Mouse (Mus musculus) heart, embryonic 14.5 days (tissue): ENCODE measurements around the gene Xylt1. TPM values are rescaled to one million over a fixed set of nuclear protein-coding genes. Genes with fewer than 3 reads are reported as not detected.

ENCODE experiments used
- ATAC-seq: fragments of 200-750 bp; cut with Nextera tagmentation; 2 replicates; pipeline ENCODE4 v1.8.0; 2017; ENCODE audit warnings: low read depth, moderate TSS enrichment; ENCODE audit not compliant: insufficient number of reproducible peaks, insufficient read depth, low FRiP score
- H3K27ac ChIP-seq, 2 experiments: fragments of 200-500 bp in 1 of 2; fragments of 300-500 bp in 1 of 2; sonication (generic) in 1 of 2; replicated peaks in 1 of 2; 2 replicates each; pipeline ENCODE4 v1.5.1; 2012 to 2014; ENCODE audit warnings: low read depth in 2 of 2, low read length in 2 of 2, control low read depth in 1 of 2, mild to moderate bottlenecking in 1 of 2, mixed read lengths in 1 of 2; ENCODE audit not compliant: control insufficient read depth in 1 of 2, insufficient read depth in 1 of 2
- H3K27me3 ChIP-seq: fragments of 300-500 bp; sonication (generic); 2 replicates; pipeline ENCODE4 v1.6.1; 2014; ENCODE audit warnings: mild to moderate bottlenecking, low read length, control low read depth; ENCODE audit not compliant: control insufficient read depth, insufficient read depth
- H3K36me3 ChIP-seq: fragments of 300-500 bp; sonication (generic); 2 replicates; pipeline ENCODE4 v1.6.1; 2014; ENCODE audit warnings: mild to moderate bottlenecking, control low read depth, low read length, mixed read lengths; ENCODE audit not compliant: control insufficient read depth, insufficient read depth
- H3K4me1 ChIP-seq, 2 experiments: fragments of 200-500 bp in 1 of 2; fragments of 300-500 bp in 1 of 2; sonication (generic) in 1 of 2; 2 replicates each; pipeline ENCODE4 v1.6.1; 2012 to 2014; ENCODE audit warnings: low read length in 2 of 2, control low read depth in 1 of 2, mixed read lengths in 1 of 2; ENCODE audit not compliant: control insufficient read depth in 2 of 2, insufficient read depth in 2 of 2
- H3K4me2 ChIP-seq: fragments of 300-500 bp; sonication (generic); 2 replicates; pipeline ENCODE4 v1.6.1; 2014; ENCODE audit warnings: mild to moderate bottlenecking, low read length
- H3K4me3 ChIP-seq, 2 experiments: fragments of 200-500 bp in 1 of 2; fragments of 300-500 bp in 1 of 2; sonication (generic) in 1 of 2; 2 replicates each; pipeline ENCODE4 v1.5.1; 2012 to 2014; ENCODE audit warnings: low read length in 2 of 2, mild to moderate bottlenecking in 2 of 2, control low read depth in 1 of 2, low read depth in 1 of 2, moderate library complexity in 1 of 2; ENCODE audit not compliant: control insufficient read depth in 1 of 2, insufficient read depth in 1 of 2
- H3K9ac ChIP-seq: fragments of 300-500 bp; sonication (generic); 2 replicates; pipeline ENCODE4 v1.6.1; 2014; ENCODE audit warnings: mild to moderate bottlenecking, low read length
- H3K9me3 ChIP-seq: fragments of 300-500 bp; sonication (generic); 2 replicates; pipeline ENCODE4 v1.6.1; 2016; ENCODE audit warnings: low read length, control low read depth; ENCODE audit not compliant: control insufficient read depth
- WGBS: fragments of 180-500 bp; shearing (Covaris S2); extraction: QIAGEN DNeasy Blood & Tissue Kit; methylation state at CpG from one replicate; pipeline ENCODE4 v1.1.7; 2014; 5-methylcytosine and 5-hydroxymethylcytosine counted together
- polyA plus RNA-seq: library from polyadenylated mRNA; unstranded; fragments of >200 nt; fragmentation: Nextera tagmentation; extraction: Ambion mirVana; gene quantifications from 2 replicates; pipeline ENCODE4 v1.2.1, GENCODE M21; 2014

The Xylt1 gene
- polyA plus RNA-seq, 1 experiment from 2014 or later: 2.0 TPM

GRCm38 (mm10) chr7:117491495-117491894, 110.7 kb downstream of the Xylt1 start:
- WGBS: 74% methylated on average over 5 of the region's 5 CpGs
- Histone ChIP-seq H3K36me3 (no peaks in the 10 kb centered on the region), H3K9me3 (no peaks in the 10 kb centered on the region), H3K4me2 (no peak overlapping the region), H3K27me3 (no peaks in the 10 kb centered on the region), H3K4me1 (peaks cover 0 to 2% of the 10 kb centered on the region in 2 experiments; a peak in 1 of 4 replicates), H3K4me3 (no peak overlapping the region), H3K27ac (no peak overlapping the region), H3K9ac (no peak overlapping the region)
- no peak for ATAC-seq

GRCm38 (mm10) chr7:117494210-117494609, 113.4 kb downstream of the Xylt1 start:
- 89% methylated on average over 6 of the region's 6 CpGs for WGBS
- Histone ChIP-seq H3K9ac (no peak overlapping the region), H3K4me3 (no peak overlapping the region), H3K9me3 (no peaks in the 10 kb centered on the region), H3K4me1 (peaks cover 5 to 7% of the 10 kb centered on the region in 2 experiments; a peak in 2 of 4 replicates), H3K4me2 (no peak overlapping the region), H3K27ac (no peak overlapping the region), H3K27me3 (no peaks in the 10 kb centered on the region), H3K36me3 (no peaks in the 10 kb centered on the region)
- ATAC-seq: no peak

GRCm38 (mm10) chr7:117494618-117495310, 114.0 kb downstream of the Xylt1 start:
- peaks cover 5 to 7% of the 10 kb centered on the region in 2 experiments; a peak in 2 of 4 replicates for H3K4me1 ChIP-seq
- H3K4me2 ChIP-seq: no peak overlapping the region
- H3K27ac ChIP-seq: no peak overlapping the region
- 83% methylated on average over 8 of the region's 8 CpGs for WGBS
- H3K27me3 ChIP-seq: no peaks in the 10 kb centered on the region
- no peaks in the 10 kb centered on the region for H3K36me3 ChIP-seq
- no peak overlapping the region for H3K4me3 ChIP-seq
- H3K9ac ChIP-seq: no peak overlapping the region
- ATAC-seq: no peak
- no peaks in the 10 kb centered on the region for H3K9me3 ChIP-seq

- WGBS: 76% methylated on average over 8 of the region's 8 CpGs
- H3K9ac ChIP-seq: no peak overlapping the region
Observed at GRCm38 (mm10) chr7:117495751-117496150, 115.0 kb downstream of the Xylt1 start.

GRCm38 (mm10) chr7:117498173-117498572, 117.4 kb downstream of the Xylt1 start:
- WGBS: 65% methylated on average over 2 of the region's 2 CpGs
- Histone ChIP-seq H3K4me2 (no peak overlapping the region), H3K9ac (no peak overlapping the region), H3K4me1 (peaks cover 5% of the 10 kb centered on the region in 2 experiments; a peak in 2 of 4 replicates), H3K27ac (no peak overlapping the region), H3K36me3 (no peaks in the 10 kb centered on the region), H3K27me3 (no peaks in the 10 kb centered on the region), H3K9me3 (peaks cover 4% of the 10 kb centered on the region; the same call in 1 of the 2 replicates), H3K4me3 (no peak overlapping the region)
- ATAC-seq: no peak

More at GRCm38 (mm10) chr7:117495751-117496150, 115.0 kb downstream of the Xylt1 start:
- Histone ChIP-seq H3K4me2 (no peak overlapping the region), H3K9me3 (no peaks in the 10 kb centered on the region), H3K27ac (no peak overlapping the region), H3K4me3 (no peak overlapping the region), H3K4me1 (peaks cover 5% of the 10 kb centered on the region in 2 experiments; a peak in 2 of 4 replicates), H3K27me3 (no peaks in the 10 kb centered on the region), H3K36me3 (no peaks in the 10 kb centered on the region)
- ATAC-seq: no peak

GRCm38 (mm10) chr7:117501355-117502181, 120.8 kb downstream of the Xylt1 start:
- H3K27me3 ChIP-seq: no peaks in the 10 kb centered on the region
- ATAC-seq: no peak
- no peak overlapping the region for H3K4me3 ChIP-seq
- H3K36me3 ChIP-seq: no peaks in the 10 kb centered on the region
- H3K4me2 ChIP-seq: no peak overlapping the region
- H3K9ac ChIP-seq: no peak overlapping the region
- H3K4me1 ChIP-seq: peaks cover 5% of the 10 kb centered on the region in 2 experiments; a peak in 2 of 4 replicates
- H3K9me3 ChIP-seq: peaks cover 4% of the 10 kb centered on the region; the same call in 1 of the 2 replicates
- WGBS: 84% methylated on average over 15 of the region's 15 CpGs
- H3K27ac ChIP-seq: no peak overlapping the region

- 72% methylated on average over 5 of the region's 5 CpGs for WGBS
Observed at GRCm38 (mm10) chr7:117502415-117502814, 121.6 kb downstream of the Xylt1 start.

More at GRCm38 (mm10) chr7:117502415-117502814, 121.6 kb downstream of the Xylt1 start:
- H3K9me3 ChIP-seq: peaks cover 4% of the 10 kb centered on the region; the same call in 1 of the 2 replicates
- no peak overlapping the region for H3K27ac ChIP-seq
- peaks cover 0 to 1% of the 10 kb centered on the region in 2 experiments; a peak in 1 of 4 replicates for H3K4me1 ChIP-seq
- no peak for ATAC-seq
- H3K4me2 ChIP-seq: no peak overlapping the region
- no peak overlapping the region for H3K9ac ChIP-seq
- no peaks in the 10 kb centered on the region for H3K36me3 ChIP-seq
- H3K4me3 ChIP-seq: no peak overlapping the region
- no peaks in the 10 kb centered on the region for H3K27me3 ChIP-seq
